ENCODE assay signal across 8 mouse cellular contexts in genomic region chr9:107696845-107697610, GRCm38 (mm10). TPM values are rescaled to one million over a fixed set of nuclear protein-coding genes. Genes with fewer than 3 reads are reported as not detected.
DNase-seq lines count a peak whose midpoint lies in the region; ATAC-seq and TF ChIP-seq lines count a peak whose summit lies in the region.

No protein-coding gene starts in this region.

- H3K4me1 ChIP-seq in embryonic facial prominence, embryonic 12.5 days = peaks cover 77% of the 10 kb centered on the region
- peaks cover 77% of the 10 kb centered on the region for H3K4me1 ChIP-seq in kidney, embryonic 14.5 days (ENCODE audit: control insufficient read depth, insufficient read depth, low read length)

- intact Hi-C loops in gastrocnemius, adult 2 months (cut with DNase I) = no loop called here
- intact Hi-C loops in gastrocnemius, postnatal 36 days (cut with DNase I) = no loop called here

- ATAC-seq in embryonic facial prominence, embryonic 12.5 days (ENCODE audit: insufficient number of reproducible peaks, insufficient read depth, low FRiP score, low TSS enrichment) = peak; percentile 47; the same call in 1 of the 2 replicates
- ATAC-seq in kidney, embryonic 14.5 days (ENCODE audit: low FRiP score, low TSS enrichment) = no peak

- H3K36me3 ChIP-seq in embryonic facial prominence, embryonic 12.5 days = peaks cover 42% of the 10 kb centered on the region
- peaks cover 28% of the 10 kb centered on the region for H3K36me3 ChIP-seq in kidney, embryonic 14.5 days (ENCODE audit: control insufficient read depth, insufficient read depth, low read length)

- no peak overlapping the region for H3K4me3 ChIP-seq in gastrocnemius, adult 2 months
- no peak overlapping the region for H3K4me3 ChIP-seq in embryonic facial prominence, embryonic 12.5 days
- H3K4me3 ChIP-seq in kidney, embryonic 14.5 days (ENCODE audit: low read length) = no peak overlapping the region
- no peak overlapping the region for H3K4me3 ChIP-seq in layer of hippocampus, adult 2 months

- no peaks in the 10 kb centered on the region for H3K27me3 ChIP-seq in embryonic facial prominence, embryonic 12.5 days
- no peaks in the 10 kb centered on the region for H3K27me3 ChIP-seq in kidney, embryonic 14.5 days (ENCODE audit: control insufficient read depth, insufficient read depth, low read length)

- H3K27ac ChIP-seq in gastrocnemius, adult 2 months = peak overlapping the region; percentile 78
- peak overlapping the region; percentile 52; the same call in 1 of the 2 replicates for H3K27ac ChIP-seq in embryonic facial prominence, embryonic 12.5 days
- H3K27ac ChIP-seq in kidney, embryonic 14.5 days (ENCODE audit: low read depth, low read length) = peak overlapping the region; percentile 87; the same call in 1 of the 2 replicates
- H3K27ac ChIP-seq in layer of hippocampus, adult 2 months = no peak overlapping the region

- WGBS in embryonic facial prominence, embryonic 12.5 days = 34% methylated on average over 9 of the region's 9 CpGs
- 42% methylated on average over 9 of the region's 9 CpGs for WGBS in kidney, embryonic 14.5 days

- no peak overlapping the region for H3K4me2 ChIP-seq in embryonic facial prominence, embryonic 12.5 days (replicated peaks)
- H3K4me2 ChIP-seq in kidney, embryonic 14.5 days (replicated peaks; ENCODE audit: low read depth, low read length) = no peak overlapping the region

- H3K9ac ChIP-seq in embryonic facial prominence, embryonic 12.5 days = no peak overlapping the region
- no peak overlapping the region; the same call in 1 of the 2 replicates for H3K9ac ChIP-seq in kidney, embryonic 14.5 days (ENCODE audit: low read depth, low read length)

- H3K9me3 ChIP-seq in embryonic facial prominence, embryonic 12.5 days = no peaks in the 10 kb centered on the region
- H3K9me3 ChIP-seq in kidney, embryonic 14.5 days (ENCODE audit: control insufficient read depth, low read length) = no peaks in the 10 kb centered on the region

- TF ChIP-seq CTCF in gastrocnemius, adult 2 months (IDR thresholded peaks at IDR 0.05) = no peak
- no peak for TF ChIP-seq CTCF in layer of hippocampus, adult 2 months (conservative IDR thresholded peaks at IDR 0.05)

- no peak for DNase-seq in gastrocnemius, adult 2 months
- DNase-seq in gastrocnemius, postnatal 36 days = no peak
- peak; percentile 79 for DNase-seq in lung, postnatal 36 days
- DNase-seq in layer of hippocampus, adult 2 months (ENCODE audit: low spot score in 2 of 2) = no peak
- DNase-seq in layer of hippocampus, adult 9-10 months (ENCODE audit: low spot score) = no peak
- DNase-seq in Muller cell, postnatal 12 days (ENCODE audit: inconsistent ontology term) = no peak

RNA-seq across cellular contexts. Expression of gene Sema3f, which starts 13.2 kb away (rescaled TPM):
- total RNA-seq in gastrocnemius, adult 2 months (2021) = 1 to 10 TPM; 6.3 to 9.2 TPM
- 1 to 10 TPM; 4.9 to 6.1 TPM for total RNA-seq in gastrocnemius, postnatal 36 days (2021)
- polyA plus RNA-seq in embryonic facial prominence, embryonic 12.5 days (2016; fragmentation: Nextera tagmentation; extraction: Ambion mirVana) = 52.4 and 53.1 TPM in 2 replicates
- 32.4 and 38.4 TPM in 2 replicates for polyA plus RNA-seq in kidney, embryonic 14.5 days (2014; fragmentation: Nextera tagmentation; extraction: Ambion mirVana)
- total RNA-seq in layer of hippocampus, adult 2 months (2021) = 1 to 10 TPM; 2.8 to 3.5 TPM

RNA-seq across cellular contexts. Expression of gene Gnat1, which starts 17.5 kb away (rescaled TPM):
- not detected for total RNA-seq in gastrocnemius, adult 2 months (2021)
- not detected for total RNA-seq in gastrocnemius, postnatal 36 days (2021)
- 1.4 and 3.0 TPM in 2 replicates for polyA plus RNA-seq in embryonic facial prominence, embryonic 12.5 days (2016; fragmentation: Nextera tagmentation; extraction: Ambion mirVana)
- polyA plus RNA-seq in kidney, embryonic 14.5 days (2014; fragmentation: Nextera tagmentation; extraction: Ambion mirVana) = 4.7 and 5.3 TPM in 2 replicates
- total RNA-seq in layer of hippocampus, adult 2 months (2021) = under 1 TPM in 1 of 2 experiments, not detected in 1; 0.17 TPM

RNA-seq across cellular contexts. Expression of gene Slc38a3, which starts 27.7 kb away (rescaled TPM):
- total RNA-seq in gastrocnemius, adult 2 months (2021) = 10 to 100 TPM; 60.8 to 94.7 TPM
- 10 to 100 TPM; 60.6 to 81.6 TPM for total RNA-seq in gastrocnemius, postnatal 36 days (2021)
- 8.2 and 8.3 TPM in 2 replicates for polyA plus RNA-seq in embryonic facial prominence, embryonic 12.5 days (2016; fragmentation: Nextera tagmentation; extraction: Ambion mirVana)
- polyA plus RNA-seq in kidney, embryonic 14.5 days (2014; fragmentation: Nextera tagmentation; extraction: Ambion mirVana) = 4.8 and 6.5 TPM in 2 replicates
- total RNA-seq in layer of hippocampus, adult 2 months (2021) = 10 to 100 TPM; 55.7 to 65.0 TPM
